Comparison of ENCODE assay signal across 31 mouse cellular contexts in genomic region chr13:117604971-117605750, GRCm38 (mm10). TPM values are rescaled to one million over a fixed set of nuclear protein-coding genes. Genes with fewer than 3 reads are reported as not detected.
DNase-seq lines count a peak whose midpoint lies in the region; ATAC-seq and TF ChIP-seq lines count a peak whose summit lies in the region.
"Had no signal": no experiment of that assay in that cellular context is flagged by ENCODE, and none has a peak within 500 bp of the region (broad histone marks: within the 10 kb centered on the region; RNA-seq: fewer than 3 reads in every experiment).

No protein-coding gene starts in this region.

- H3K4me2 ChIP-seq in hindbrain, embryonic 15.5 days, result peak overlapping the region; percentile 27
- H3K4me2 ChIP-seq in midbrain, postnatal 0 days (ENCODE audit: low read depth, low read length, poor library complexity, severe bottlenecking), result peak overlapping the region; percentile 5; the same call in 1 of the 2 replicates
- no peak overlapping the region for H3K4me2 ChIP-seq in midbrain, embryonic 13.5 days (replicated peaks)
- H3K4me2 ChIP-seq: embryonic facial prominence, embryonic 12.5 days; heart, embryonic 11.5 days; limb, embryonic 13.5 days; liver, embryonic 11.5 days; lung, embryonic 15.5 days; stomach, embryonic 15.5 days had no signal

- TF ChIP-seq CTCF in midbrain, postnatal 0 days (IDR thresholded peaks at IDR 0.05), result no peak

- no peaks in the 10 kb centered on the region for H3K27me3 ChIP-seq in hindbrain, embryonic 15.5 days
- peaks cover 37% of the 10 kb centered on the region for H3K27me3 ChIP-seq in hindbrain, embryonic 10.5 days (ENCODE audit: insufficient read depth, poor library complexity, severe bottlenecking)
- H3K27me3 ChIP-seq in midbrain, postnatal 0 days (ENCODE audit: insufficient read depth, low read length), result no peaks in the 10 kb centered on the region
- peaks cover 21% of the 10 kb centered on the region for H3K27me3 ChIP-seq in midbrain, embryonic 13.5 days

- 86% methylated on average over 5 of the region's 5 CpGs for WGBS in hindbrain, embryonic 15.5 days
- WGBS in hindbrain, embryonic 10.5 days, result 90% methylated on average over 5 of the region's 5 CpGs
- WGBS in midbrain, postnatal 0 days, result 85% methylated on average over 5 of the region's 5 CpGs
- WGBS in midbrain, embryonic 13.5 days, result 88% methylated on average over 5 of the region's 5 CpGs

- peak overlapping the region; percentile 10 for H3K4me3 ChIP-seq in hindbrain, embryonic 15.5 days
- H3K4me3 ChIP-seq in hindbrain, embryonic 10.5 days, result no peak overlapping the region
- H3K4me3 ChIP-seq in midbrain, postnatal 0 days (ENCODE audit: low read depth, low read length), result no peak overlapping the region
- no peak overlapping the region for H3K4me3 ChIP-seq in midbrain, embryonic 13.5 days (replicated peaks)
- H3K4me3 ChIP-seq: embryonic facial prominence, embryonic 12.5 days; limb, embryonic 13.5 days; lung, embryonic 15.5 days; midbrain, embryonic 10.5 days; myocyte; stomach, embryonic 15.5 days had no signal

- H3K36me3 ChIP-seq in hindbrain, embryonic 15.5 days, result no peaks in the 10 kb centered on the region
- H3K36me3 ChIP-seq in hindbrain, embryonic 10.5 days, result no peaks in the 10 kb centered on the region
- H3K36me3 ChIP-seq in midbrain, postnatal 0 days (ENCODE audit: insufficient read depth, low read length), result no peaks in the 10 kb centered on the region
- no peaks in the 10 kb centered on the region for H3K36me3 ChIP-seq in midbrain, embryonic 13.5 days
- H3K36me3 ChIP-seq: embryonic facial prominence, embryonic 12.5 days; limb, embryonic 13.5 days; lung, embryonic 15.5 days; midbrain, embryonic 10.5 days; neural tube, embryonic 13.5 days; stomach, embryonic 15.5 days had no signal

- DNase-seq in cerebellum, adult 9-10 months, result peak; percentile 23
- no peak for DNase-seq in cerebellum, adult 11-12 months
- no peak for DNase-seq in hindbrain, embryonic 10.5 days (ENCODE audit: low spot score)
- no peak for DNase-seq in midbrain, postnatal 0 days (ENCODE audit: low spot score)
- peak; percentile 76 for DNase-seq in brain, adult 2 months (ENCODE audit: low read depth, low spot score)
- DNase-seq in embryo, embryonic 11 days, result no peak
- DNase-seq: adrenal gland, adult 2 months; adrenal gland, postnatal 36 days; gastrocnemius, postnatal 25 days; heart, adult 18-20 months; heart, postnatal 36 days; kidney, adult 9 months; kidney, postnatal 10 days; layer of hippocampus, adult 9-11 months; right cerebral cortex, postnatal 25 days had no signal

- H3K27ac ChIP-seq in hindbrain, embryonic 15.5 days (replicated peaks), result no peak overlapping the region
- H3K27ac ChIP-seq in hindbrain, embryonic 10.5 days, result no peak overlapping the region
- no peak overlapping the region for H3K27ac ChIP-seq in midbrain, postnatal 0 days (ENCODE audit: low read depth, low read length)
- no peak overlapping the region for H3K27ac ChIP-seq in midbrain, embryonic 13.5 days
- H3K27ac ChIP-seq: embryonic facial prominence, embryonic 12.5 days; limb, embryonic 13.5 days; lung, embryonic 15.5 days; midbrain, embryonic 10.5 days; neural tube, embryonic 13.5 days; stomach, embryonic 15.5 days had no signal

- H3K4me1 ChIP-seq in hindbrain, embryonic 15.5 days (replicated peaks), result peaks cover 18% of the 10 kb centered on the region
- H3K4me1 ChIP-seq in hindbrain, embryonic 10.5 days (replicated peaks), result peaks cover 16% of the 10 kb centered on the region
- H3K4me1 ChIP-seq in midbrain, postnatal 0 days (ENCODE audit: insufficient read depth, low read length), result no peaks in the 10 kb centered on the region
- peaks cover 15% of the 10 kb centered on the region for H3K4me1 ChIP-seq in midbrain, embryonic 13.5 days (replicated peaks)

- H3K9me3 ChIP-seq in hindbrain, embryonic 15.5 days, result no peaks in the 10 kb centered on the region
- no peaks in the 10 kb centered on the region for H3K9me3 ChIP-seq in hindbrain, embryonic 10.5 days
- no peaks in the 10 kb centered on the region for H3K9me3 ChIP-seq in midbrain, postnatal 0 days (ENCODE audit: low read length)
- H3K9me3 ChIP-seq in midbrain, embryonic 13.5 days, result no peaks in the 10 kb centered on the region
- H3K9me3 ChIP-seq: embryonic facial prominence, embryonic 12.5 days; limb, embryonic 13.5 days; lung, embryonic 15.5 days; midbrain, embryonic 10.5 days; neural tube, embryonic 13.5 days; stomach, embryonic 15.5 days had no signal

- H3K9ac ChIP-seq in hindbrain, embryonic 15.5 days, result no peak overlapping the region
- no peak overlapping the region for H3K9ac ChIP-seq in midbrain, postnatal 0 days (replicated peaks; ENCODE audit: low read length, poor library complexity, severe bottlenecking)
- H3K9ac ChIP-seq in midbrain, embryonic 13.5 days (replicated peaks), result no peak overlapping the region
- H3K9ac ChIP-seq: embryonic facial prominence, embryonic 12.5 days; limb, embryonic 13.5 days; lung, embryonic 15.5 days; neural tube, embryonic 13.5 days; stomach, embryonic 15.5 days had no signal

- ATAC-seq in hindbrain, embryonic 15.5 days (ENCODE audit: low FRiP score, low read depth), result no peak
- ATAC-seq in midbrain, postnatal 0 days (ENCODE audit: low FRiP score), result no peak
- no peak for ATAC-seq in midbrain, embryonic 13.5 days
- ATAC-seq: activated CD4-positive, CD25-positive, alpha-beta regulatory T cell, adult 4 months; intestine, postnatal 0 days; midbrain, embryonic 16.5 days had no signal

RNA-seq across cellular contexts. Expression of gene Hcn1, which starts 3.0 kb away (rescaled TPM):
- 1.3 and 1.4 TPM in 2 replicates for polyA plus RNA-seq in hindbrain, embryonic 15.5 days (2015; fragmentation: Nextera tagmentation; extraction: Ambion mirVana)
- 0.06 and 0.07 TPM in 2 replicates for polyA plus RNA-seq in hindbrain, embryonic 10.5 days (2016; fragmentation: Nextera tagmentation; extraction: Ambion mirVana)
- total RNA-seq in midbrain, postnatal 0 days (2014; rRNA removed), result 5.2 and 6.5 TPM in 2 replicates
- 0.94 and 1.1 TPM in 2 replicates for polyA plus RNA-seq in midbrain, postnatal 0 days (2015; fragmentation: Nextera tagmentation; extraction: Ambion mirVana)
- polyA plus RNA-seq in midbrain, embryonic 13.5 days (2015; fragmentation: Nextera tagmentation; extraction: Ambion mirVana), result 0.14 and 0.23 TPM in 2 replicates
- total RNA-seq: megakaryocyte progenitor cell, adult 5-6 weeks had no signal
- polyA plus RNA-seq: liver, embryonic 16.5 days had no signal

Comparison
In these comparisons a context has a peak if more than half of its experiments do, and no peak if none do; other contexts are left out.
1. DNase-seq: peak in cerebellum, adult 9-10 months (single experiment) and brain, adult 2 months (single experiment); none in cerebellum, adult 11-12 months (single experiment), hindbrain, embryonic 10.5 days (single experiment), midbrain, postnatal 0 days (single experiment) and embryo, embryonic 11 days (single experiment).